Mouse (Mus musculus): ENCODE data around the gene Hspb1. TPM values are rescaled to one million over a fixed set of nuclear protein-coding genes. Genes with fewer than 3 reads are reported as not detected.

Gene Hspb1
- polyA plus RNA-seq (2012; rRNA removed), result 447 and 474 TPM in 2 replicates

GRCm38 (mm10) chr5:135887675-135888102 is at the start of gene Hspb1:
Gene Hspb1 (plus strand): TSS chr5:135887919.

GRCm38 (mm10) chr5:135934481-135935175 is 46.9 kb downstream of the Hspb1 start, which contains the start of gene Ywhag:
Gene Ywhag (minus strand): TSS chr5:135934616.

Other genes with a start within 250 kb of the Hspb1 start
- gene Por, start 217.9 kb upstream of the Hspb1 start, polyA plus RNA-seq (2012; rRNA removed), result 225 and 283 TPM in 2 replicates
- 60.9 and 62.6 TPM in 2 replicates for gene Tmem120a, start 143.5 kb upstream of the Hspb1 start, polyA plus RNA-seq (2012; rRNA removed)
- gene Styxl1, start 109.5 kb upstream of the Hspb1 start, polyA plus RNA-seq (2012; rRNA removed), result 2.3 and 2.6 TPM in 2 replicates
- gene Mdh2, start 109.4 kb upstream of the Hspb1 start, polyA plus RNA-seq (2012; rRNA removed), result 551 and 725 TPM in 2 replicates
- 0.03 and 0.10 TPM in 2 replicates for gene Srrm3, start 81.0 kb upstream of the Hspb1 start, polyA plus RNA-seq (2012; rRNA removed)
- gene Ywhag, start 46.7 kb downstream of the Hspb1 start, polyA plus RNA-seq (2012; rRNA removed), result 116 and 123 TPM in 2 replicates
- gene Ssc4d, start 86.6 kb downstream of the Hspb1 start, polyA plus RNA-seq (2012; rRNA removed), result 8.4 and 10.3 TPM in 2 replicates
- 159 and 201 TPM in 2 replicates for gene Zp3, start 92.2 kb downstream of the Hspb1 start, polyA plus RNA-seq (2012; rRNA removed)
- 60.4 and 70.4 TPM in 2 replicates for gene Dtx2, start 106.9 kb downstream of the Hspb1 start, polyA plus RNA-seq (2012; rRNA removed)
- gene Upk3b, start 150.6 kb downstream of the Hspb1 start, polyA plus RNA-seq (2012; rRNA removed), result 48.6 and 57.1 TPM in 2 replicates
- 2.7 and 2.8 TPM in 2 replicates for gene Upk3bl, start 166.6 kb downstream of the Hspb1 start, polyA plus RNA-seq (2012; rRNA removed)
- gene Rasa4, start 196.0 kb downstream of the Hspb1 start, polyA plus RNA-seq (2012; rRNA removed), result 23.7 and 24.4 TPM in 2 replicates
- gene Polr2j, start 228.7 kb downstream of the Hspb1 start, polyA plus RNA-seq (2012; rRNA removed), result 34.0 and 70.8 TPM in 2 replicates
- gene Lrwd1, start 248.2 kb downstream of the Hspb1 start, polyA plus RNA-seq (2012; rRNA removed), result 56.3 and 56.8 TPM in 2 replicates
- 22.1 and 22.2 TPM in 2 replicates for gene Alkbh4, start 248.2 kb downstream of the Hspb1 start, polyA plus RNA-seq (2012; rRNA removed)